Mouse (Mus musculus) midbrain, embryonic 16.5 days (tissue): Measurements from ENCODE around the gene 2010111I01Rik. TPM values are rescaled to one million over a fixed set of nuclear protein-coding genes. Genes with fewer than 3 reads are reported as not detected.

ENCODE experiments used
- ATAC-seq: fragments of 200-750 bp; cut with Nextera tagmentation; 2 replicates; pipeline ENCODE4 v1.8.0; 2017; ENCODE audit warnings: moderate TSS enrichment
- H3K27ac ChIP-seq: fragments of 300-500 bp; sonication (generic); 2 replicates; pipeline ENCODE4 v1.5.1; 2014; ENCODE audit warnings: mild to moderate bottlenecking, low read length, mixed read lengths
- H3K27me3 ChIP-seq: fragments of 300-500 bp; sonication (generic); 2 replicates; pipeline ENCODE4 v1.6.1; 2014; ENCODE audit warnings: low read depth, low read length, mixed read lengths; ENCODE audit not compliant: control insufficient read depth, insufficient read depth
- H3K36me3 ChIP-seq: fragments of 300-500 bp; sonication (generic); 2 replicates; pipeline ENCODE4 v1.6.1; 2014; ENCODE audit warnings: mild to moderate bottlenecking, low read length, moderate library complexity, mixed read lengths; ENCODE audit not compliant: control insufficient read depth, insufficient read depth
- H3K4me1 ChIP-seq: fragments of 300-500 bp; sonication (generic); 2 replicates; pipeline ENCODE4 v1.6.1; 2014; ENCODE audit warnings: mild to moderate bottlenecking, low read length, mixed read lengths; ENCODE audit not compliant: control insufficient read depth, insufficient read depth
- H3K4me2 ChIP-seq: fragments of 300-500 bp; sonication (generic); 2 replicates; pipeline ENCODE4 v1.6.1; 2014; ENCODE audit warnings: mild to moderate bottlenecking, low read length, mixed read lengths
- H3K4me3 ChIP-seq: fragments of 300-500 bp; sonication (generic); 2 replicates; pipeline ENCODE4 v1.5.1; 2014; ENCODE audit warnings: low read depth, mild to moderate bottlenecking, low read length, moderate library complexity, mixed read lengths
- H3K9ac ChIP-seq: fragments of 300-500 bp; sonication (generic); 2 replicates; pipeline ENCODE4 v1.6.1; 2014; ENCODE audit warnings: low read depth, low read length, mixed read lengths
- H3K9me3 ChIP-seq: fragments of 300-500 bp; sonication (generic); replicated peaks from 2 replicates; pipeline ENCODE4 v1.6.1; 2014; ENCODE audit warnings: mild to moderate bottlenecking, low read length, mixed read lengths; ENCODE audit not compliant: control insufficient read depth, poor library complexity, severe bottlenecking
- WGBS: fragments of 180-500 bp; shearing (Covaris S2); extraction: QIAGEN DNeasy Blood & Tissue Kit; methylation state at CpG from one replicate; pipeline ENCODE4 v1.1.7; 2014; 5-methylcytosine and 5-hydroxymethylcytosine counted together
- polyA plus RNA-seq: library from polyadenylated mRNA; unstranded; fragments of >200 nt; fragmentation: Nextera tagmentation; extraction: Ambion mirVana; gene quantifications from 2 replicates; pipeline ENCODE4 v1.2.1, GENCODE M21; 2015

Gene 2010111I01Rik
- polyA plus RNA-seq, 1 experiment from 2014 or later, result 25.5 TPM

GRCm38 (mm10) chr13:63153397-63153796 lies 188.7 kb downstream of the 2010111I01Rik start:
- H3K9ac ChIP-seq, result no peak overlapping the region
- H3K9me3 ChIP-seq, result no peaks in the 10 kb centered on the region
- H3K27ac ChIP-seq, result no peak overlapping the region
- H3K4me3 ChIP-seq, result no peak overlapping the region
- WGBS, result 51% methylated on average over 2 of the region's 2 CpGs
- peak; percentile 48; the same call in 1 of the 2 replicates for ATAC-seq
- peaks cover 9% of the 10 kb centered on the region; the same call in 1 of the 2 replicates for H3K4me1 ChIP-seq
- H3K4me2 ChIP-seq, result no peak overlapping the region
- H3K36me3 ChIP-seq, result no peaks in the 10 kb centered on the region
- H3K27me3 ChIP-seq, result no peaks in the 10 kb centered on the region

- Histone ChIP-seq H3K4me2 (no peak overlapping the region), H3K27ac (peak overlapping the region; percentile 24; the same call in 1 of the 2 replicates), H3K27me3 (no peaks in the 10 kb centered on the region), H3K9ac (no peak overlapping the region), H3K4me3 (no peak overlapping the region), H3K4me1 (peaks cover 9% of the 10 kb centered on the region; the same call in 1 of the 2 replicates), H3K9me3 (no peaks in the 10 kb centered on the region), H3K36me3 (no peaks in the 10 kb centered on the region)
- WGBS, result 63% methylated on average over 7 of the region's 7 CpGs
- ATAC-seq, result no peak
Measured at GRCm38 (mm10) chr13:63154851-63155571, 190.3 kb downstream of the 2010111I01Rik start.

- H3K9ac ChIP-seq, result no peak overlapping the region
- no peaks in the 10 kb centered on the region for H3K36me3 ChIP-seq
- H3K4me2 ChIP-seq, result no peak overlapping the region
- no peak for ATAC-seq
- WGBS, result 87% methylated on average over 10 of the region's 10 CpGs
- no peak overlapping the region for H3K27ac ChIP-seq
- H3K27me3 ChIP-seq, result no peaks in the 10 kb centered on the region
- H3K4me1 ChIP-seq, result peaks cover 9% of the 10 kb centered on the region; the same call in 1 of the 2 replicates
- H3K9me3 ChIP-seq, result no peaks in the 10 kb centered on the region
- H3K4me3 ChIP-seq, result no peak overlapping the region
Measured at GRCm38 (mm10) chr13:63156264-63156663, 191.6 kb downstream of the 2010111I01Rik start.

GRCm38 (mm10) chr13:63170282-63171073 lies 205.8 kb downstream of the 2010111I01Rik start:
- WGBS, result 52% methylated on average over 11 of the region's 11 CpGs
- no peak for ATAC-seq

GRCm38 (mm10) chr13:63171347-63172096 lies 206.8 kb downstream of the 2010111I01Rik start:
- no peak overlapping the region for H3K9ac ChIP-seq
- peak; percentile 39; the same call in 1 of the 2 replicates for ATAC-seq
- H3K27me3 ChIP-seq, result no peaks in the 10 kb centered on the region
- H3K4me3 ChIP-seq, result no peak overlapping the region
- no peak overlapping the region for H3K27ac ChIP-seq
- no peaks in the 10 kb centered on the region for H3K4me1 ChIP-seq
- no peaks in the 10 kb centered on the region for H3K9me3 ChIP-seq
- no peak overlapping the region for H3K4me2 ChIP-seq
- no peaks in the 10 kb centered on the region for H3K36me3 ChIP-seq
- WGBS, result 26% methylated on average over 13 of the region's 13 CpGs

More at GRCm38 (mm10) chr13:63170282-63171073, 205.8 kb downstream of the 2010111I01Rik start:
- no peak overlapping the region for H3K9ac ChIP-seq
- H3K9me3 ChIP-seq, result no peaks in the 10 kb centered on the region
- H3K27me3 ChIP-seq, result no peaks in the 10 kb centered on the region
- H3K27ac ChIP-seq, result no peak overlapping the region
- H3K4me1 ChIP-seq, result no peaks in the 10 kb centered on the region
- H3K36me3 ChIP-seq, result no peaks in the 10 kb centered on the region
- H3K4me2 ChIP-seq, result no peak overlapping the region
- no peak overlapping the region for H3K4me3 ChIP-seq

- H3K4me1 ChIP-seq, result no peaks in the 10 kb centered on the region
- H3K27ac ChIP-seq, result no peak overlapping the region
- H3K4me2 ChIP-seq, result no peak overlapping the region
- WGBS, result 87% methylated on average over 3 of the region's 3 CpGs
- H3K9me3 ChIP-seq, result no peaks in the 10 kb centered on the region
- H3K27me3 ChIP-seq, result no peaks in the 10 kb centered on the region
- peak; percentile 36; the same call in 1 of the 2 replicates for ATAC-seq
- H3K9ac ChIP-seq, result no peak overlapping the region
- no peaks in the 10 kb centered on the region for H3K36me3 ChIP-seq
- no peak overlapping the region for H3K4me3 ChIP-seq
Measured at GRCm38 (mm10) chr13:63172097-63172445, 207.4 kb downstream of the 2010111I01Rik start.

- Histone ChIP-seq H3K27me3 (no peaks in the 10 kb centered on the region), H3K9me3 (no peaks in the 10 kb centered on the region), H3K4me3 (no peak overlapping the region), H3K9ac (no peak overlapping the region), H3K4me2 (no peak overlapping the region), H3K36me3 (no peaks in the 10 kb centered on the region), H3K27ac (no peak overlapping the region), H3K4me1 (no peaks in the 10 kb centered on the region)
- WGBS, result 77% methylated on average over 6 of the region's 6 CpGs
- no peak for ATAC-seq
Measured at GRCm38 (mm10) chr13:63174252-63175020, 209.7 kb downstream of the 2010111I01Rik start.

- H3K4me3 ChIP-seq, result no peak overlapping the region
Measured at GRCm38 (mm10) chr13:63176131-63176530, 211.4 kb downstream of the 2010111I01Rik start.

More at GRCm38 (mm10) chr13:63176131-63176530, 211.4 kb downstream of the 2010111I01Rik start:
- Histone ChIP-seq H3K9me3 (no peaks in the 10 kb centered on the region), H3K36me3 (no peaks in the 10 kb centered on the region), H3K4me2 (no peak overlapping the region), H3K4me1 (no peaks in the 10 kb centered on the region), H3K9ac (no peak overlapping the region), H3K27ac (no peak overlapping the region), H3K27me3 (no peaks in the 10 kb centered on the region)
- no peak for ATAC-seq
- 78% methylated on average over 4 of the region's 4 CpGs for WGBS
